Comparison of ENCODE assay signal across 11 mouse cellular contexts in genomic region chr5:118175137-118175536, GRCm38 (mm10). TPM values are rescaled to one million over a fixed set of nuclear protein-coding genes. Genes with fewer than 3 reads are reported as not detected.
DNase-seq lines count a peak whose midpoint lies in the region; ATAC-seq and TF ChIP-seq lines count a peak whose summit lies in the region.
"Had no signal": no experiment of that assay in that cellular context is flagged by ENCODE, and none has a peak within 500 bp of the region (broad histone marks: within the 10 kb centered on the region; RNA-seq: fewer than 3 reads in every experiment).

No protein-coding gene starts in this region.

- H3K4me3 ChIP-seq in intestine, postnatal 0 days (ENCODE audit: low read depth, low read length): no peak overlapping the region
- no peak overlapping the region for H3K4me3 ChIP-seq in intestine, embryonic 16.5 days (ENCODE audit: low read length)
- peak overlapping the region; percentile 73 for H3K4me3 ChIP-seq in E14TG2a.4 (replicated peaks; ENCODE audit: low read length)
- no peak overlapping the region for H3K4me3 ChIP-seq in hindbrain, embryonic 16.5 days (ENCODE audit: low read length)
- H3K4me3 ChIP-seq: megakaryocyte, embryonic 14.5 days had no signal

- no peaks in the 10 kb centered on the region for H3K36me3 ChIP-seq in intestine, postnatal 0 days (ENCODE audit: control insufficient read depth, insufficient read depth)
- H3K36me3 ChIP-seq in intestine, embryonic 16.5 days (ENCODE audit: control insufficient read depth, insufficient read depth, low read length): no peaks in the 10 kb centered on the region
- no peaks in the 10 kb centered on the region for H3K36me3 ChIP-seq in E14TG2a.4 (ENCODE audit: insufficient read depth, low read length)
- H3K36me3 ChIP-seq in hindbrain, embryonic 16.5 days (ENCODE audit: control insufficient read depth, insufficient read depth, low read length): no peaks in the 10 kb centered on the region

- no peak overlapping the region for H3K4me2 ChIP-seq in intestine, postnatal 0 days (replicated peaks; ENCODE audit: low read depth)
- no peak overlapping the region for H3K4me2 ChIP-seq in intestine, embryonic 16.5 days (ENCODE audit: low read depth, low read length)
- peak overlapping the region; percentile 50 for H3K4me2 ChIP-seq in hindbrain, embryonic 16.5 days (ENCODE audit: low read length)

- H3K27ac ChIP-seq in intestine, postnatal 0 days (ENCODE audit: low read depth, low read length): no peak overlapping the region
- H3K27ac ChIP-seq in intestine, embryonic 16.5 days (ENCODE audit: low read length): no peak overlapping the region
- H3K27ac ChIP-seq in hindbrain, embryonic 16.5 days (ENCODE audit: low read depth, low read length): no peak overlapping the region

- H3K9ac ChIP-seq in intestine, postnatal 0 days (ENCODE audit: low read depth, low read length): no peak overlapping the region
- H3K9ac ChIP-seq in intestine, embryonic 16.5 days (ENCODE audit: low read depth, low read length): no peak overlapping the region
- H3K9ac ChIP-seq in hindbrain, embryonic 16.5 days (ENCODE audit: low read depth, low read length): no peak overlapping the region

- peaks cover 60% of the 10 kb centered on the region for H3K27me3 ChIP-seq in intestine, postnatal 0 days (replicated peaks; ENCODE audit: control insufficient read depth, insufficient read depth, low read length)
- peaks cover 50% of the 10 kb centered on the region for H3K27me3 ChIP-seq in intestine, embryonic 16.5 days (replicated peaks; ENCODE audit: control insufficient read depth, insufficient read depth, low read length)
- peaks cover 66% of the 10 kb centered on the region for H3K27me3 ChIP-seq in E14TG2a.4 (ENCODE audit: insufficient read depth, low read length)
- peaks cover 16% of the 10 kb centered on the region for H3K27me3 ChIP-seq in hindbrain, embryonic 16.5 days (replicated peaks; ENCODE audit: control insufficient read depth, insufficient read depth, low read length)

- ATAC-seq in CD4-positive, CD25-positive, alpha-beta regulatory T cell, adult 4 months: no peak
- ATAC-seq in intestine, postnatal 0 days: no peak
- no peak for ATAC-seq in intestine, embryonic 16.5 days
- no peak for ATAC-seq in hindbrain, embryonic 16.5 days

- TF ChIP-seq CTCF in intestine, postnatal 0 days (IDR thresholded peaks at IDR 0.05; ENCODE audit: low read depth): peak; percentile 45
- peak; percentile 79 for TF ChIP-seq CTCF in E14TG2a.4 (conservative IDR thresholded peaks at IDR 0.05; ENCODE audit: low read length)

- no peaks in the 10 kb centered on the region; the same call in 1 of the 2 replicates for H3K9me3 ChIP-seq in intestine, postnatal 0 days (ENCODE audit: control insufficient read depth)
- peaks cover 7% of the 10 kb centered on the region for H3K9me3 ChIP-seq in intestine, embryonic 16.5 days (ENCODE audit: control insufficient read depth, low read length)
- peaks cover 5% of the 10 kb centered on the region for H3K9me3 ChIP-seq in E14TG2a.4 (ENCODE audit: low read length)
- 0 out of 2 replicates have a peak, but pooled peaks cover 2% of the 10 kb centered on the region for H3K9me3 ChIP-seq in hindbrain, embryonic 16.5 days (ENCODE audit: control insufficient read depth, low read length)

- DNase-seq in CD4-positive, CD25-positive, alpha-beta regulatory T cell, adult 2 months (ENCODE audit: low read depth, low spot score): peak; percentile 33
- DNase-seq in layer of hippocampus, postnatal 10 days (ENCODE audit: low spot score in 2 of 2): no peak
- DNase-seq in adrenal gland, postnatal 10 days: no peak
- DNase-seq: kidney, postnatal 10 days; left cerebral cortex, postnatal 4 days had no signal

- H3K4me1 ChIP-seq in intestine, postnatal 0 days (replicated peaks; ENCODE audit: control insufficient read depth, insufficient read depth, low read length): 0 out of 2 replicates have a peak, but pooled peaks cover 2% of the 10 kb centered on the region
- peaks cover 13% of the 10 kb centered on the region for H3K4me1 ChIP-seq in intestine, embryonic 16.5 days (ENCODE audit: control insufficient read depth, insufficient read depth, low read length)
- peaks cover 35% of the 10 kb centered on the region for H3K4me1 ChIP-seq in E14TG2a.4 (replicated peaks; ENCODE audit: low read depth, low read length)
- peaks cover 11% of the 10 kb centered on the region for H3K4me1 ChIP-seq in hindbrain, embryonic 16.5 days (ENCODE audit: control insufficient read depth, insufficient read depth, low read depth, low read length)

- WGBS in intestine, postnatal 0 days: 22% methylated on average over 2 of the region's 2 CpGs
- WGBS in intestine, embryonic 16.5 days: 21% methylated on average over 2 of the region's 2 CpGs
- 39% methylated on average over 2 of the region's 2 CpGs for WGBS in hindbrain, embryonic 16.5 days

RNA-seq across cellular contexts. Expression of gene Hrk, which starts 10.7 kb away (rescaled TPM):
- not detected for polyA plus RNA-seq in CD4-positive, CD25-positive, alpha-beta regulatory T cell, adult 4 months (2017; shearing (Covaris generic))
- polyA plus RNA-seq in intestine, postnatal 0 days (2015; fragmentation: Nextera tagmentation; extraction: Ambion mirVana): 0.08 and 0.09 TPM in 2 replicates
- 0.12 and 0.21 TPM in 2 replicates for polyA plus RNA-seq in intestine, embryonic 16.5 days (2015; fragmentation: Nextera tagmentation; extraction: Ambion mirVana)
- polyA plus RNA-seq in hindbrain, embryonic 16.5 days (2015; fragmentation: Nextera tagmentation; extraction: Ambion mirVana): 3.7 and 4.8 TPM in 2 replicates
- 10 to 100 TPM; 45.3 to 48.5 TPM for total RNA-seq in layer of hippocampus, postnatal 10 days (2021)
- total RNA-seq in adrenal gland, postnatal 10 days (2021): under 1 TPM; 0.33 to 0.91 TPM

RNA-seq across cellular contexts. Expression of gene Fbxw8, which starts 19.9 kb away (rescaled TPM):
- 1 to 10 TPM; 3.1 to 3.3 TPM for polyA plus RNA-seq in CD4-positive, CD25-positive, alpha-beta regulatory T cell, adult 4 months (2017; shearing (Covaris generic))
- 10.1 and 10.8 TPM in 2 replicates for polyA plus RNA-seq in intestine, postnatal 0 days (2015; fragmentation: Nextera tagmentation; extraction: Ambion mirVana)
- 16.0 and 17.8 TPM in 2 replicates for polyA plus RNA-seq in intestine, embryonic 16.5 days (2015; fragmentation: Nextera tagmentation; extraction: Ambion mirVana)
- polyA plus RNA-seq in hindbrain, embryonic 16.5 days (2015; fragmentation: Nextera tagmentation; extraction: Ambion mirVana): 18.7 and 21.6 TPM in 2 replicates
- total RNA-seq in layer of hippocampus, postnatal 10 days (2021): 10 to 100 TPM; 39.8 to 42.4 TPM
- 10 to 100 TPM; 51.8 to 53.4 TPM for total RNA-seq in adrenal gland, postnatal 10 days (2021)
